Mouse (Mus musculus) E14TG2a.4 (cell line): ENCODE measurements around the gene Ankrd52.

Experiments used
- CTCF ChIP-seq: conservative IDR thresholded peaks from 2 replicates; pipeline ENCODE4 v1.5.1; 2014; ENCODE audit warnings: low read length
- NANOG ChIP-seq: IDR thresholded peaks from 2 replicates; pipeline ENCODE4 v1.6.1; 2014; ENCODE audit warnings: borderline replicate concordance, low read length, mixed read lengths
- POU5F1 ChIP-seq: IDR thresholded peaks from 2 replicates; pipeline ENCODE4 v1.6.1; 2014; ENCODE audit warnings: low read length, borderline replicate concordance

- TF ChIP-seq CTCF (no peak), POU5F1 (no peak), NANOG (no peak)
Observed at GRCm38 (mm10) chr10:128401638-128402037, 24.7 kb downstream of the Ankrd52 start.
